30 mouse cellular contexts compared by ENCODE assay signal in genomic region chr6:21471891-21472544, GRCm38 (mm10).
DNase-seq lines count a peak whose midpoint lies in the region; ATAC-seq and TF ChIP-seq lines count a peak whose summit lies in the region.
"Had no signal": no experiment of that assay in that cellular context is flagged by ENCODE, and none has a peak within 500 bp of the region (broad histone marks: within the 10 kb centered on the region; RNA-seq: fewer than 3 reads in every experiment).

No protein-coding gene starts in this region.

- H3K9me3 ChIP-seq in hindbrain, embryonic 15.5 days, result no peaks in the 10 kb centered on the region
- H3K9me3 ChIP-seq in hindbrain, embryonic 12.5 days (replicated peaks), result no peaks in the 10 kb centered on the region
- no peaks in the 10 kb centered on the region for H3K9me3 ChIP-seq in midbrain, postnatal 0 days (ENCODE audit: low read length)
- no peaks in the 10 kb centered on the region for H3K9me3 ChIP-seq in midbrain, embryonic 13.5 days
- no peaks in the 10 kb centered on the region for H3K9me3 ChIP-seq in forebrain, embryonic 16.5 days (ENCODE audit: control insufficient read depth, low read length)
- H3K9me3 ChIP-seq: embryonic facial prominence, embryonic 12.5 days; G1E; limb, embryonic 12.5 days; liver, embryonic 15.5 days; midbrain, embryonic 10.5 days; neural tube, embryonic 13.5 days; stomach, embryonic 15.5 days had no signal

- no peaks in the 10 kb centered on the region for H3K27me3 ChIP-seq in hindbrain, embryonic 15.5 days
- H3K27me3 ChIP-seq in hindbrain, embryonic 12.5 days, result no peaks in the 10 kb centered on the region
- no peaks in the 10 kb centered on the region for H3K27me3 ChIP-seq in midbrain, postnatal 0 days (ENCODE audit: insufficient read depth, low read length)
- H3K27me3 ChIP-seq in midbrain, embryonic 13.5 days, result no peaks in the 10 kb centered on the region
- no peaks in the 10 kb centered on the region for H3K27me3 ChIP-seq in forebrain, embryonic 16.5 days (replicated peaks; ENCODE audit: control insufficient read depth, insufficient read depth, low read length)
- no peaks in the 10 kb centered on the region for H3K27me3 ChIP-seq in thymus, adult 2 months (ENCODE audit: control insufficient read depth, insufficient read depth, low read length)
- H3K27me3 ChIP-seq: embryonic facial prominence, embryonic 12.5 days; limb, embryonic 12.5 days; liver, embryonic 15.5 days; neural tube, embryonic 13.5 days; stomach, embryonic 15.5 days had no signal

- TF ChIP-seq CTCF in midbrain, postnatal 0 days (IDR thresholded peaks at IDR 0.05), result no peak
- no peak for TF ChIP-seq CTCF in thymus, adult 2 months (IDR thresholded peaks at IDR 0.05; ENCODE audit: borderline replicate concordance, control insufficient read depth, extremely low read depth, insufficient read depth, low read length, poor library complexity)

- TF ChIP-seq POLR2A in thymus, adult 2 months (IDR thresholded peaks at IDR 0.05; ENCODE audit: control insufficient read depth, extremely low read depth, insufficient read depth, low read length, poor library complexity), result no peak

- no peaks in the 10 kb centered on the region for H3K4me1 ChIP-seq in hindbrain, embryonic 15.5 days (replicated peaks)
- H3K4me1 ChIP-seq in hindbrain, embryonic 12.5 days, result no peaks in the 10 kb centered on the region
- no peaks in the 10 kb centered on the region for H3K4me1 ChIP-seq in midbrain, postnatal 0 days (ENCODE audit: insufficient read depth, low read length)
- no peaks in the 10 kb centered on the region for H3K4me1 ChIP-seq in midbrain, embryonic 13.5 days (replicated peaks)
- H3K4me1 ChIP-seq in forebrain, embryonic 16.5 days (replicated peaks; ENCODE audit: control insufficient read depth, insufficient read depth, low read length), result no peaks in the 10 kb centered on the region
- H3K4me1 ChIP-seq in thymus, adult 2 months (replicated peaks; ENCODE audit: control insufficient read depth, insufficient read depth, low read length), result no peaks in the 10 kb centered on the region
- H3K4me1 ChIP-seq: embryonic facial prominence, embryonic 12.5 days; limb, embryonic 12.5 days; liver, embryonic 15.5 days; midbrain, embryonic 10.5 days; neural tube, embryonic 13.5 days; stomach, embryonic 15.5 days had no signal

- ATAC-seq in hindbrain, embryonic 15.5 days (ENCODE audit: low FRiP score, low read depth), result 0 out of 2 replicates have a peak, but pooled peaks have one; percentile 23
- ATAC-seq in hindbrain, embryonic 12.5 days (ENCODE audit: low FRiP score), result no peak
- no peak for ATAC-seq in midbrain, postnatal 0 days (ENCODE audit: low FRiP score)
- no peak for ATAC-seq in midbrain, embryonic 13.5 days
- peak; percentile 83 for ATAC-seq in forebrain, embryonic 16.5 days
- ATAC-seq: inflammation-experienced regulatory T-cells, adult 6 months; midbrain, embryonic 16.5 days had no signal

- no peak overlapping the region for H3K4me3 ChIP-seq in hindbrain, embryonic 15.5 days
- no peak overlapping the region for H3K4me3 ChIP-seq in hindbrain, embryonic 12.5 days
- H3K4me3 ChIP-seq in midbrain, postnatal 0 days (ENCODE audit: low read depth, low read length), result no peak overlapping the region
- no peak overlapping the region for H3K4me3 ChIP-seq in midbrain, embryonic 13.5 days (replicated peaks)
- H3K4me3 ChIP-seq in forebrain, embryonic 16.5 days (replicated peaks; ENCODE audit: low read length), result no peak overlapping the region
- no peak overlapping the region for H3K4me3 ChIP-seq in thymus, adult 2 months (ENCODE audit: control insufficient read depth, insufficient read depth, low read length)
- H3K4me3 ChIP-seq: embryonic facial prominence, embryonic 12.5 days; limb, embryonic 12.5 days; liver, embryonic 15.5 days; midbrain, embryonic 10.5 days; myocyte; neural tube, embryonic 13.5 days; stomach, embryonic 15.5 days had no signal

- no peak overlapping the region for H3K9ac ChIP-seq in hindbrain, embryonic 15.5 days
- no peak overlapping the region for H3K9ac ChIP-seq in hindbrain, embryonic 12.5 days
- no peak overlapping the region for H3K9ac ChIP-seq in midbrain, postnatal 0 days (replicated peaks; ENCODE audit: low read length, poor library complexity, severe bottlenecking)
- no peak overlapping the region for H3K9ac ChIP-seq in midbrain, embryonic 13.5 days (replicated peaks)
- H3K9ac ChIP-seq in forebrain, embryonic 16.5 days (replicated peaks; ENCODE audit: low read depth, low read length), result no peak overlapping the region
- H3K9ac ChIP-seq: embryonic facial prominence, embryonic 12.5 days; limb, embryonic 12.5 days; liver, embryonic 15.5 days; lung, embryonic 14.5 days; neural tube, embryonic 13.5 days; stomach, embryonic 15.5 days had no signal

- no peak overlapping the region for H3K27ac ChIP-seq in hindbrain, embryonic 15.5 days (replicated peaks)
- no peak overlapping the region for H3K27ac ChIP-seq in hindbrain, embryonic 12.5 days
- no peak overlapping the region for H3K27ac ChIP-seq in midbrain, postnatal 0 days (ENCODE audit: low read depth, low read length)
- H3K27ac ChIP-seq in midbrain, embryonic 13.5 days, result no peak overlapping the region
- H3K27ac ChIP-seq in forebrain, embryonic 16.5 days (ENCODE audit: low read length), result no peak overlapping the region
- H3K27ac ChIP-seq in thymus, adult 2 months (ENCODE audit: control insufficient read depth, insufficient read depth, low read length), result no peak overlapping the region
- H3K27ac ChIP-seq: embryonic facial prominence, embryonic 12.5 days; limb, embryonic 12.5 days; liver, embryonic 15.5 days; midbrain, embryonic 10.5 days; neural tube, embryonic 13.5 days; stomach, embryonic 15.5 days had no signal

- peak; percentile 1 to 28 for DNase-seq in cerebellum, postnatal 14 days
- no peak for DNase-seq in cerebellum, postnatal 4 days (ENCODE audit: low spot score in 2 of 2)
- peak; percentile 60 for DNase-seq in midbrain, postnatal 0 days (ENCODE audit: low spot score)
- DNase-seq in thymus, adult 2 months, result no peak
- DNase-seq: adrenal gland, adult 8-10 months; cerebellum, adult 11-12 months; cerebellum, postnatal 25 days; gastrocnemius, postnatal 14 days; heart, postnatal 14 days; kidney, adult 11 months; kidney, postnatal 25 days; layer of hippocampus, adult 9-11 months; lung, embryonic 14.5 days; lung, postnatal 14 days; right cerebral cortex, postnatal 25 days; thymus, postnatal 14 days had no signal

- H3K4me2 ChIP-seq in hindbrain, embryonic 15.5 days, result no peak overlapping the region
- H3K4me2 ChIP-seq in hindbrain, embryonic 12.5 days (replicated peaks), result no peak overlapping the region
- no peak overlapping the region for H3K4me2 ChIP-seq in midbrain, postnatal 0 days (ENCODE audit: low read depth, low read length, poor library complexity, severe bottlenecking)
- H3K4me2 ChIP-seq in midbrain, embryonic 13.5 days (replicated peaks), result no peak overlapping the region
- no peak overlapping the region for H3K4me2 ChIP-seq in forebrain, embryonic 16.5 days (ENCODE audit: low read length)
- H3K4me2 ChIP-seq: embryonic facial prominence, embryonic 12.5 days; limb, embryonic 12.5 days; liver, embryonic 15.5 days; lung, embryonic 14.5 days; neural tube, embryonic 13.5 days; stomach, embryonic 15.5 days had no signal

- H3K36me3 ChIP-seq in hindbrain, embryonic 15.5 days, result no peaks in the 10 kb centered on the region
- no peaks in the 10 kb centered on the region for H3K36me3 ChIP-seq in hindbrain, embryonic 12.5 days
- no peaks in the 10 kb centered on the region for H3K36me3 ChIP-seq in midbrain, postnatal 0 days (ENCODE audit: insufficient read depth, low read length)
- H3K36me3 ChIP-seq in midbrain, embryonic 13.5 days, result no peaks in the 10 kb centered on the region
- H3K36me3 ChIP-seq in forebrain, embryonic 16.5 days (ENCODE audit: control insufficient read depth, insufficient read depth), result no peaks in the 10 kb centered on the region
- H3K36me3 ChIP-seq in thymus, adult 2 months (ENCODE audit: control insufficient read depth, insufficient read depth, low read length), result no peaks in the 10 kb centered on the region
- H3K36me3 ChIP-seq: embryonic facial prominence, embryonic 12.5 days; G1E; limb, embryonic 12.5 days; liver, embryonic 15.5 days; midbrain, embryonic 10.5 days; neural tube, embryonic 13.5 days; stomach, embryonic 15.5 days had no signal

- 53% methylated on average over 1 of the region's 1 CpGs for WGBS in hindbrain, embryonic 15.5 days
- WGBS in hindbrain, embryonic 12.5 days, result 72% methylated on average over 1 of the region's 1 CpGs
- WGBS in midbrain, postnatal 0 days, result 44% methylated on average over 1 of the region's 1 CpGs
- 76% methylated on average over 1 of the region's 1 CpGs for WGBS in midbrain, embryonic 13.5 days
- 29% methylated on average over 1 of the region's 1 CpGs for WGBS in forebrain, embryonic 16.5 days
- WGBS in thymus, adult 2 months, result 76% methylated on average over 1 of the region's 1 CpGs

Comparison
In these comparisons a context has a peak if more than half of its experiments do, and no peak if none do; other contexts are left out.
1. DNase-seq: peak in cerebellum, postnatal 14 days (2 of 2) and midbrain, postnatal 0 days (single experiment); none in cerebellum, postnatal 4 days (0 of 2) and thymus, adult 2 months (single experiment).
2. ATAC-seq: peak in hindbrain, embryonic 15.5 days (single experiment) and forebrain, embryonic 16.5 days (single experiment); none in hindbrain, embryonic 12.5 days (single experiment), midbrain, postnatal 0 days (single experiment) and midbrain, embryonic 13.5 days (single experiment).